Mouse (Mus musculus) MEL (cell line): ENCODE measurements around the gene Maff. TPM values are rescaled to one million over a fixed set of nuclear protein-coding genes. Genes with fewer than 3 reads are reported as not detected.
A peak's percentile ranks its signal among the peaks of the same experiment; 100 is the strongest.

Experiments used
- DNase-seq: peaks from one replicate; pipeline ENCODE4 v3.0.0; 2011; ENCODE audit warnings: low read depth, low spot score
- H3K27ac ChIP-seq: 2 replicates; pipeline ENCODE4 v1.5.1; 2012; ENCODE audit warnings: low read depth, mild to moderate bottlenecking, control low read depth, low read length, moderate library complexity; ENCODE audit not compliant: control insufficient read depth
- H3K27me3 ChIP-seq, 2 experiments: fragments of 150-350 bp in 1 of 2; sonication (generic) in 1 of 2; 2 replicates each; pipeline ENCODE4 v1.6.1; 2012; ENCODE audit warnings: low read length in 2 of 2, mild to moderate bottlenecking in 2 of 2, improper control_type of control experiment in 1 of 2, moderate library complexity in 1 of 2; ENCODE audit not compliant: insufficient read depth in 2 of 2, control insufficient read depth in 1 of 2
- H3K36me3 ChIP-seq, 2 experiments: 2 replicates each; pipeline ENCODE4 v1.6.1; 2012 to 2014; ENCODE audit warnings: low read length in 2 of 2, improper control_type of control experiment in 1 of 2, inconsistent platforms in 1 of 2, mild to moderate bottlenecking in 1 of 2; ENCODE audit not compliant: insufficient read depth in 2 of 2, control insufficient read depth in 1 of 2
- H3K4me1 ChIP-seq, 2 experiments: fragments of 150-350 bp in 1 of 2; sonication (generic) in 1 of 2; 2 replicates each; pipeline ENCODE4 v1.6.1; 2012; ENCODE audit warnings: low read length in 2 of 2, improper control_type of control experiment in 1 of 2, mild to moderate bottlenecking in 1 of 2; ENCODE audit not compliant: insufficient read depth in 2 of 2, control insufficient read depth in 1 of 2
- H3K4me3 ChIP-seq, 2 experiments: fragments of 150-350 bp in 1 of 2; sonication (generic) in 1 of 2; 2 replicates each; pipeline ENCODE4 v1.5.1; 2012; ENCODE audit warnings: low read depth in 2 of 2, low read length in 2 of 2, mild to moderate bottlenecking in 2 of 2, moderate library complexity in 2 of 2, control low read depth in 1 of 2, improper control_type of control experiment in 1 of 2; ENCODE audit not compliant: control insufficient read depth in 1 of 2, insufficient read depth in 1 of 2
- H3K79me2 ChIP-seq: 2 replicates; pipeline ENCODE4 v1.6.1; 2012; ENCODE audit warnings: mild to moderate bottlenecking, low read length, moderate library complexity; ENCODE audit not compliant: control insufficient read depth, poor library complexity, insufficient read depth
- H3K9ac ChIP-seq: 2 replicates; pipeline ENCODE4 v1.6.1; 2012; ENCODE audit warnings: low read depth, mild to moderate bottlenecking, control low read depth, low read length, moderate library complexity; ENCODE audit not compliant: control insufficient read depth, poor library complexity, severe bottlenecking
- H3K9me3 ChIP-seq: fragments of 150-350 bp; sonication (generic); replicated peaks from 2 replicates; pipeline ENCODE4 v1.6.1; 2012; ENCODE audit warnings: mild to moderate bottlenecking, low read length, improper control_type of control experiment, moderate library complexity; ENCODE audit not compliant: insufficient read depth
- BHLHE40 ChIP-seq: IDR thresholded peaks from 2 replicates; pipeline ENCODE4 v1.6.1; 2012; ENCODE audit warnings: low read depth, mild to moderate bottlenecking, inconsistent platforms, low read length, improper control_type of control experiment, borderline replicate concordance
- CHD1 ChIP-seq: IDR thresholded peaks from 2 replicates; pipeline ENCODE4 v1.6.1; 2012; ENCODE audit warnings: low read depth, mild to moderate bottlenecking, inconsistent platforms, low read length, improper control_type of control experiment
- CHD2 ChIP-seq: IDR thresholded peaks from 2 replicates; pipeline ENCODE4 v1.6.1; 2011; ENCODE audit warnings: low read length, improper control_type of control experiment
- CTCF ChIP-seq, 3 experiments: IDR thresholded peaks in 2 of 3; conservative IDR thresholded peaks in 1 of 3; 2 replicates each; pipeline ENCODE4 v1.5.1; 2011 to 2012; ENCODE audit warnings: low read length in 3 of 3, low read depth in 2 of 3, mild to moderate bottlenecking in 2 of 3, improper control_type of control experiment in 1 of 3, inconsistent platforms in 1 of 3, mixed read lengths in 1 of 3, moderate library complexity in 1 of 3; ENCODE audit not compliant: control insufficient read depth in 1 of 3, insufficient read depth in 1 of 3, poor library complexity in 1 of 3, severe bottlenecking in 1 of 3
- E2F4 ChIP-seq: IDR thresholded peaks from 2 replicates; pipeline ENCODE4 v1.6.1; 2011; ENCODE audit warnings: low read depth, low read length, improper control_type of control experiment, borderline replicate concordance
- ELF1 ChIP-seq: IDR thresholded peaks from 2 replicates; pipeline ENCODE4 v1.6.1; 2014; ENCODE audit warnings: low read depth, mild to moderate bottlenecking, inconsistent platforms, low read length, improper control_type of control experiment, moderate library complexity
- EP300 ChIP-seq, 2 experiments: IDR thresholded peaks; 2 replicates each; pipeline ENCODE4 v1.6.1; 2011; ENCODE audit warnings: improper control_type of control experiment in 2 of 2, low read length in 2 of 2, low read depth in 1 of 2, mild to moderate bottlenecking in 1 of 2
- ETS1 ChIP-seq: IDR thresholded peaks from 2 replicates; pipeline ENCODE4 v1.6.1; 2012; ENCODE audit warnings: low read depth, mild to moderate bottlenecking, inconsistent platforms, low read length, improper control_type of control experiment, moderate library complexity
- GABPA ChIP-seq: IDR thresholded peaks from 2 replicates; pipeline ENCODE4 v1.6.1; 2012; ENCODE audit warnings: low read depth, mild to moderate bottlenecking, inconsistent platforms, low read length, improper control_type of control experiment, moderate library complexity
- GATA1 ChIP-seq: IDR thresholded peaks from 2 replicates; pipeline ENCODE4 v1.6.1; 2011; ENCODE audit warnings: low read depth, low read length, improper control_type of control experiment
- HCFC1 ChIP-seq: IDR thresholded peaks from 2 replicates; pipeline ENCODE4 v1.6.1; 2012; ENCODE audit warnings: low read depth, mild to moderate bottlenecking, inconsistent platforms, low read length, improper control_type of control experiment, moderate library complexity
- JUND ChIP-seq: IDR thresholded peaks from 2 replicates; pipeline ENCODE4 v1.6.1; 2011; ENCODE audit warnings: low read depth, mild to moderate bottlenecking, improper control_type of control experiment, low read length
- KAT2A ChIP-seq: conservative IDR thresholded peaks from 2 replicates; pipeline ENCODE4 v1.6.1; 2012; ENCODE audit warnings: low read depth, low read length, improper control_type of control experiment, inconsistent platforms
- MAFK ChIP-seq: IDR thresholded peaks from 2 replicates; pipeline ENCODE4 v1.6.1; 2011; ENCODE audit warnings: low read depth, mild to moderate bottlenecking, low read length, improper control_type of control experiment, borderline replicate concordance
- MAX ChIP-seq: IDR thresholded peaks from 2 replicates; pipeline ENCODE4 v1.6.1; 2011; ENCODE audit warnings: low read length, improper control_type of control experiment
- MEF2A ChIP-seq: IDR thresholded peaks from 2 replicates; pipeline ENCODE4 v1.6.1; 2014; ENCODE audit warnings: low read depth, mild to moderate bottlenecking, inconsistent platforms, low read length, improper control_type of control experiment; ENCODE audit not compliant: poor library complexity, insufficient replicate concordance, severe bottlenecking; ENCODE audit errors: extremely low read depth
- MXI1 ChIP-seq: IDR thresholded peaks from 2 replicates; pipeline ENCODE4 v1.6.1; 2011; ENCODE audit warnings: mild to moderate bottlenecking, low read depth, low read length, improper control_type of control experiment
- MYB ChIP-seq: IDR thresholded peaks from 2 replicates; pipeline ENCODE4 v1.6.1; 2011; ENCODE audit warnings: mild to moderate bottlenecking, low read depth, low read length, improper control_type of control experiment
- MYC ChIP-seq: IDR thresholded peaks from 2 replicates; pipeline ENCODE4 v1.6.1; 2011; ENCODE audit warnings: low read depth, mild to moderate bottlenecking, low read length, improper control_type of control experiment, moderate library complexity
- NELFE ChIP-seq: IDR thresholded peaks from 2 replicates; pipeline ENCODE4 v1.6.1; 2011; ENCODE audit warnings: low read depth, low read length, improper control_type of control experiment
- NRF1 ChIP-seq: IDR thresholded peaks from 2 replicates; pipeline ENCODE4 v1.6.1; 2014; ENCODE audit warnings: low read depth, mild to moderate bottlenecking, inconsistent platforms, low read length, improper control_type of control experiment, moderate library complexity; ENCODE audit not compliant: poor library complexity, insufficient read depth, severe bottlenecking
- POLR2AphosphoS2 ChIP-seq: IDR thresholded peaks from 2 replicates; pipeline ENCODE4 v1.6.1; 2011; ENCODE audit warnings: low read length, improper control_type of control experiment
- RAD21 ChIP-seq: IDR thresholded peaks from 2 replicates; pipeline ENCODE4 v1.6.1; 2011; ENCODE audit warnings: mild to moderate bottlenecking, low read depth, low read length, improper control_type of control experiment
- RCOR1 ChIP-seq: IDR thresholded peaks from 2 replicates; pipeline ENCODE4 v1.6.1; 2012; ENCODE audit warnings: low read depth, mild to moderate bottlenecking, inconsistent platforms, low read length, improper control_type of control experiment
- SIN3A ChIP-seq: IDR thresholded peaks from 2 replicates; pipeline ENCODE4 v1.6.1; 2012; ENCODE audit warnings: low read length, improper control_type of control experiment, inconsistent platforms
- SMC3 ChIP-seq: IDR thresholded peaks from 2 replicates; pipeline ENCODE4 v1.6.1; 2011; ENCODE audit warnings: low read depth, low read length, improper control_type of control experiment
- TAL1 ChIP-seq: IDR thresholded peaks from 2 replicates; pipeline ENCODE4 v1.6.1; 2012; ENCODE audit warnings: mild to moderate bottlenecking, inconsistent platforms, low read length, moderate library complexity, mixed read lengths
- TBP ChIP-seq: IDR thresholded peaks from 2 replicates; pipeline ENCODE4 v1.8.0; 2011; ENCODE audit warnings: low read depth, low read length, improper control_type of control experiment
- TCF12 ChIP-seq: IDR thresholded peaks from 2 replicates; pipeline ENCODE4 v1.6.1; 2014; ENCODE audit warnings: low read depth, mild to moderate bottlenecking, inconsistent platforms, low read length, improper control_type of control experiment, moderate library complexity
- USF1 ChIP-seq: IDR thresholded peaks from 2 replicates; pipeline ENCODE4 v1.6.1; 2014; ENCODE audit warnings: low read depth, mild to moderate bottlenecking, inconsistent platforms, low read length, improper control_type of control experiment, moderate library complexity
- USF2 ChIP-seq, 2 experiments: IDR thresholded peaks; 2 replicates each; pipeline ENCODE4 v1.6.1; 2011 to 2012; ENCODE audit warnings: improper control_type of control experiment in 2 of 2, low read length in 2 of 2, borderline replicate concordance in 1 of 2, inconsistent platforms in 1 of 2, low read depth in 1 of 2, mild to moderate bottlenecking in 1 of 2; ENCODE audit not compliant: insufficient read depth in 1 of 2
- ZC3H11A ChIP-seq: IDR thresholded peaks from 2 replicates; pipeline ENCODE4 v1.6.1; 2012; ENCODE audit warnings: low read depth, mild to moderate bottlenecking, inconsistent platforms, low read length, improper control_type of control experiment
- ZKSCAN1 ChIP-seq: IDR thresholded peaks from 2 replicates; pipeline ENCODE4 v1.6.1; 2012; ENCODE audit warnings: low read depth, mild to moderate bottlenecking, inconsistent platforms, low read length, improper control_type of control experiment, moderate library complexity
- ZMIZ1 ChIP-seq: IDR thresholded peaks from 2 replicates; pipeline ENCODE4 v1.6.1; 2012; ENCODE audit warnings: low read depth, mild to moderate bottlenecking, inconsistent platforms, low read length, improper control_type of control experiment, moderate library complexity
- ZNF384 ChIP-seq: IDR thresholded peaks from 2 replicates; pipeline ENCODE4 v1.6.1; 2012; ENCODE audit warnings: low read depth, mild to moderate bottlenecking, inconsistent platforms, low read length, improper control_type of control experiment
- polyA plus RNA-seq, 2 experiments: library from polyadenylated mRNA; stranded (reverse) in 1 of 2; unstranded in 1 of 2; fragments of >175 nt in 1 of 2; fragments of >200 nt in 1 of 2; gene quantifications; 2 replicates each; pipeline versions ENCODE4 v1.2.1 to v1.2.4; 2012; ENCODE audit warnings: low replicate concordance in 2 of 2, low read depth in 1 of 2; ENCODE audit not compliant: insufficient read length in 2 of 2, insufficient read depth in 1 of 2, missing spikeins in 1 of 2
- total RNA-seq: library from RNA; depleted of rRNA; stranded (reverse); fragments of 300-350 nt; gene quantifications from 2 replicates; pipeline ENCODE4 v1.2.3, GENCODE M21; 2012

Maff gene
- total and polyA plus RNA-seq, 3 experiments: 3.3 to 5.8 TPM; not detected in 1

- Histone ChIP-seq H3K36me3 (peaks cover 0 to 5% of the 10 kb centered on the region in 2 experiments; a peak in 1 of 4 replicates), H3K4me1 (peaks cover 0 to 27% of the 10 kb centered on the region in 2 experiments), H3K79me2 (peaks cover 9% of the 10 kb centered on the region), H3K9ac (peak within 1 kb of the TSS; percentile 83), H3K9me3 (no peaks in the 10 kb centered on the region), H3K27me3 (no peaks in the 10 kb centered on the region), H3K27ac (no peak within 1 kb of the TSS; the same call in 1 of the 2 replicates), H3K4me3 (peak within 1 kb of the TSS; percentile 88 to 91)
- peak; percentile 86 for DNase-seq
- TF ChIP-seq GABPA (no peak), ZKSCAN1 (no peak), POLR2AphosphoS2 (no peak), ZMIZ1 (peak; percentile 52; the same call in 1 of the 2 replicates), USF1 (no peak), EP300 (IDR thresholded peaks at IDR 0.05; ENCODE audit: low read depth in 1 of 2, low read length in 2 of 2) (no peak), TBP (no peak), TCF12 (0 out of 2 replicates have a peak, but pooled peaks have one; percentile 23), KAT2A (no peak), RAD21 (no peak), ELF1 (no peak), BHLHE40 (no peak), E2F4 (no peak), SMC3 (no peak), ZC3H11A (no peak), CHD1 (no peak), CHD2 (no peak), ZNF384 (no peak), HCFC1 (peak; percentile 46), MEF2A (no peak), CTCF (IDR thresholded peaks at IDR 0.05 in 2 of 3, conservative IDR thresholded peaks at IDR 0.05 in 1 of 3; ENCODE audit: control insufficient read depth in 1 of 3, insufficient read depth in 1 of 3, low read depth in 2 of 3, low read length in 3 of 3, poor library complexity in 1 of 3, severe bottlenecking in 1 of 3) (no peak; a peak in 1 of 6 replicates), MYB (no peak), MAX (peak; percentile 52; the same call in 1 of the 2 replicates), USF2 (IDR thresholded peaks at IDR 0.05; ENCODE audit: borderline replicate concordance in 1 of 2, insufficient read depth in 1 of 2, low read depth in 1 of 2, low read length in 2 of 2) (no peak), NRF1 (peak; percentile 80), TAL1 (no peak), RCOR1 (no peak), MYC (0 out of 2 replicates have a peak, but pooled peaks have one; percentile 4), GATA1 (no peak), ETS1 (no peak), JUND (no peak), NELFE (peak; percentile 68), MAFK (no peak), MXI1 (peak; percentile 70), SIN3A (no peak)
Observed at GRCm38 (mm10) chr15:79402836-79403762, 56.7 kb downstream of the Maff start, which contains the start of gene Tmem184b. Gene Tmem184b, minus strand, starts transcription at chr15:79403569.
